Mouse (Mus musculus): ENCODE measurements at regions not wholly inside any gene's neighbourhood (a gene's known extent, or its start where the extent isn't known, plus 50 kb on each side); places are given as distances from the start of the nearest gene placed in this dataset.

DNA sequence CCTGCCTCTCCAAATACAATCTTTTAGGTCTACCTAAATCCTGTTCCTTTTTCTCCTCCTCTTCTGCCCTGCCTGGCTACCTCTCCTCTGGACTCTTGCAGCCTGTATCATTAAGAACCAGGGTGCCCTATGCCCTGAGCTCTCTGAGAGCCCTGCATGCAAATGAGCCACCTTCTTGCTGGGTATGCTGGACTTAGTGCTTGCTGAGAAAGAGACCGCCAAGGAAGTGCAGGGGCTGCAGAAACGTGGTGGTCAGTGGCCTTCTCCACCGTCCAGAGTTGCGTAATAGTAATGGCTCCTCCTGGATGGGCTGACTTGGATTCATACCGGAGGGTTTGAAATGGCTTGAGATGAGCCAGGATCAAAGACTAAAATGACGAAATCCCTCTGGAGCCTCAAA lies 86.9 kb upstream of the Dlx2 start:
- no peak overlapping the region for H3K4me3 ChIP-seq (ENCODE audit: low read length)
- ATAC-seq (ENCODE audit: low FRiP score, low TSS enrichment): no peak
- no peak overlapping the region for H3K4me2 ChIP-seq (replicated peaks; ENCODE audit: low read depth, low read length)
- peaks cover 16% of the 10 kb centered on the region for H3K4me1 ChIP-seq (ENCODE audit: insufficient read depth, low read length)
- no peaks in the 10 kb centered on the region for H3K27me3 ChIP-seq (ENCODE audit: insufficient read depth, low read length)
- WGBS: 85% methylated on average over 6 of the region's 6 CpGs
- no peak overlapping the region for H3K27ac ChIP-seq (ENCODE audit: low read length)
- H3K9me3 ChIP-seq (ENCODE audit: low read length): no peaks in the 10 kb centered on the region
- no peaks in the 10 kb centered on the region for H3K36me3 ChIP-seq (ENCODE audit: insufficient read depth, low read length)
- no peak overlapping the region for H3K9ac ChIP-seq (replicated peaks; ENCODE audit: low read length)

DNA sequence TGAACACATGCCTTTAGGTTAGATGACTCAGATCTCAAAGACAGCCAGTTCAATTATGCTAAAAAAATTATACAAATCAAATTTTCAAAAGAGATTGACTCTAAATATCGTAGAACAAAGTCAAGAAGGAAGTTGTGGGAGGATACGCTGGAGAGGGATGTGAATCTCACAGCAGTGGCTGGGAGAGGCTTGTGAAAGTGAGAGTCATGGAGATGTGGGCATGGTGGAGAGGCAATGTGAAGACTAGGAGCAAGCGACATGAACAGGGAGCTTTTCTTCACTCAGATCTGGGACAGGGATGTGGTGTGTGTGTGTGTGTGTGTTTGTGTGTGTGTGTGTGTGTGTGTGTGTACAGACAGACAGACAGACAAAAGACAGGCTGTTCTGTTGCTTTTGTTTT lies 87.9 kb upstream of the Dlx2 start:
- Histone ChIP-seq H3K9ac (replicated peaks; ENCODE audit: low read length) (no peak overlapping the region), H3K4me1 (ENCODE audit: insufficient read depth, low read length) (peaks cover 7% of the 10 kb centered on the region), H3K4me2 (replicated peaks; ENCODE audit: low read depth, low read length) (no peak overlapping the region), H3K4me3 (ENCODE audit: low read length) (no peak overlapping the region), H3K9me3 (ENCODE audit: low read length) (no peaks in the 10 kb centered on the region), H3K36me3 (ENCODE audit: insufficient read depth, low read length) (no peaks in the 10 kb centered on the region), H3K27ac (ENCODE audit: low read length) (no peak overlapping the region), H3K27me3 (ENCODE audit: insufficient read depth, low read length) (no peaks in the 10 kb centered on the region)
- 79% methylated on average over 3 of the region's 3 CpGs for WGBS
- no peak for ATAC-seq (ENCODE audit: low FRiP score, low TSS enrichment)

DNA sequence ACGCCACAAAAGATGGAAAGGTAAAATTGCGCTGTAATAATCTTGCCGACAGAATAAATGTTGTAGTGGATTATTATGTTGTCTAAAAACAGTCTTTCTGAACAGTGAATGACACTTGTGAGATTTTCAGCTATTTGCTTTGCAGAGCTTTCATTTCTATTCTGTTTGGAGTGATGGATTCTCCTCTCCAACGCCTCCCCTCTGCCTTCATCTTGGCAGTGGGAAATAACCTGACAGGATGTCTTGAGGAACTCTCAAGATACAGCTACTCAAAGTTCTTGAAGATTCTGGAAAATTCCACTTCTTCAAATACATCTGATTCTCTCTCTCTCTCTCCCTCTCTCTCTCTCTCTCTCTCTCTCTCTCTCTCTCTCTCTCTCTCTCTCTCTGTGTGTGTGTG lies 89.6 kb upstream of the Dlx2 start:
- H3K36me3 ChIP-seq (ENCODE audit: insufficient read depth, low read length): no peaks in the 10 kb centered on the region
- H3K9ac ChIP-seq (replicated peaks; ENCODE audit: low read length): no peak overlapping the region
- 90% methylated on average over 4 of the region's 4 CpGs for WGBS
- peaks cover 3% of the 10 kb centered on the region; the same call in 1 of the 2 replicates for H3K9me3 ChIP-seq (ENCODE audit: low read length)
- no peak for ATAC-seq (ENCODE audit: low FRiP score, low TSS enrichment)
- no peaks in the 10 kb centered on the region for H3K27me3 ChIP-seq (ENCODE audit: insufficient read depth, low read length)
- no peak overlapping the region for H3K27ac ChIP-seq (ENCODE audit: low read length)
- no peak overlapping the region for H3K4me2 ChIP-seq (replicated peaks; ENCODE audit: low read depth, low read length)
- H3K4me3 ChIP-seq (ENCODE audit: low read length): no peak overlapping the region
- no peaks in the 10 kb centered on the region for H3K4me1 ChIP-seq (ENCODE audit: insufficient read depth, low read length)

DNA sequence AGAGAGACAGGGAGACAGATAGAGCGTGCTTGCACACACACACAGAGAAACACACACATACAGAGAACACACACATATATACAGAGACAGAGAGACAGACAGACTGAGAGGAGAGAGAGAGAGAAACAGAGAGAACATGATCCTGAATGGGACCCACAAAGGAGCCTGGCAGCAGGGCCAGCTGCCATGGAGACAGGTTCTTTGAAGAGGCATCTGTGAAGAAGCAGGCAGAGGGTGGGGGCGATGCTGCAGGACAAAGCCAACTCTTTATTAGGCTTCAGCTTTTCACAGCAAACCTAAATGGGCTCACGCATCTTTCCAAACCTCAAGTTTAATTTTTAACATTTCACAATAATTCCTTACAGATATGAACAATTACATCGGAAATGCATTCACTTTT lies 90.0 kb upstream of the Dlx2 start:
- Histone ChIP-seq H3K4me3 (ENCODE audit: low read length) (no peak overlapping the region), H3K27me3 (ENCODE audit: insufficient read depth, low read length) (no peaks in the 10 kb centered on the region), H3K4me2 (replicated peaks; ENCODE audit: low read depth, low read length) (no peak overlapping the region), H3K36me3 (ENCODE audit: insufficient read depth, low read length) (no peaks in the 10 kb centered on the region), H3K27ac (ENCODE audit: low read length) (no peak overlapping the region), H3K4me1 (ENCODE audit: insufficient read depth, low read length) (no peaks in the 10 kb centered on the region), H3K9ac (replicated peaks; ENCODE audit: low read length) (no peak overlapping the region), H3K9me3 (ENCODE audit: low read length) (peaks cover 6% of the 10 kb centered on the region; the same call in 1 of the 2 replicates)
- WGBS: 84% methylated on average over 4 of the region's 4 CpGs
- no peak for ATAC-seq (ENCODE audit: low FRiP score, low TSS enrichment)

DNA sequence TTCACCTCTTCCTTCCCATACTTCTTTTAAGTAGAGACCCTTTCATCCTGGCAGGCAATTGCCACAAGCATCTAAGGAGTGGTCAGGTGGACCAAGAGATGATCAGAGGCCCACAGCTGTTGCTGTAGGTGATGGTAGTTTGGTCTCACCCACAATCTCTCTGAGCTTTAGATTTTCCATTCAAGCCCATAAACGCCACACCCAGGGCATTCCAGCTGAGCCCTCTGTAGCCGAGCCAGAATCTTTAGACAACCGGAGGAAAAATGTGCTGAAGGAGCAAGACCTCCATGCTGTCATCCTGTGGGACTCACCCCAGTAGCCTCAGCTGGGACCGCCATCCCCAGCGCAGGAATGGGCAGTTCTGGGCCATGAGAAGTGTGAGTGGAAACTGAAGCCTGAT lies 93.7 kb upstream of the Dlx2 start:
- Histone ChIP-seq H3K9ac (replicated peaks; ENCODE audit: low read length) (no peak overlapping the region), H3K9me3 (ENCODE audit: low read length) (peaks cover 6% of the 10 kb centered on the region; the same call in 1 of the 2 replicates), H3K4me3 (ENCODE audit: low read length) (no peak overlapping the region), H3K4me2 (replicated peaks; ENCODE audit: low read depth, low read length) (no peak overlapping the region), H3K4me1 (ENCODE audit: insufficient read depth, low read length) (no peaks in the 10 kb centered on the region), H3K27ac (ENCODE audit: low read length) (no peak overlapping the region), H3K27me3 (ENCODE audit: insufficient read depth, low read length) (no peaks in the 10 kb centered on the region), H3K36me3 (ENCODE audit: insufficient read depth, low read length) (no peaks in the 10 kb centered on the region)
- no peak for ATAC-seq (ENCODE audit: low FRiP score, low TSS enrichment)
- 86% methylated on average over 5 of the region's 5 CpGs for WGBS

DNA sequence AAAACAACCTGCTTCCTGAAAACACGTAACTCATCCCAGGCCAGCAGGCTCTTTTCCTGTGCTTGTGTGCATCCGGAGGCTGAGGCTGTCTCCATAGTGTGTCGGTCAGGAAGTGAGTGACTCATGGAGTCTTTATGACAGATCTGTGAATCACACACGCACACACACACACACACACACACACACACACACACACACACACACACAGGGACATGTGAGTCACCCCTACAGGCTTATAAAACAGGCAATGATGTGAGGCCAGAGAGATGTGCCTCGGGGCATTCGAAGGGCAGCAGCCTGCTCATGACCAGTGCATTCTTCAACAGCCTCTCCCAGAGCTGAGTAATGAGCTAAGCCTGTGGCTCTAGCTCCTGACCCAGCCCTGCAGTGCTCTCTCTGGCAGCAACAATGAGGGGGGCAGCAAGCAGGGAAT lies 97.5 kb upstream of the Dlx2 start:
- peak; percentile 90 for ATAC-seq (ENCODE audit: low FRiP score, low TSS enrichment)
- H3K36me3 ChIP-seq (ENCODE audit: insufficient read depth, low read length): no peaks in the 10 kb centered on the region

DNA sequence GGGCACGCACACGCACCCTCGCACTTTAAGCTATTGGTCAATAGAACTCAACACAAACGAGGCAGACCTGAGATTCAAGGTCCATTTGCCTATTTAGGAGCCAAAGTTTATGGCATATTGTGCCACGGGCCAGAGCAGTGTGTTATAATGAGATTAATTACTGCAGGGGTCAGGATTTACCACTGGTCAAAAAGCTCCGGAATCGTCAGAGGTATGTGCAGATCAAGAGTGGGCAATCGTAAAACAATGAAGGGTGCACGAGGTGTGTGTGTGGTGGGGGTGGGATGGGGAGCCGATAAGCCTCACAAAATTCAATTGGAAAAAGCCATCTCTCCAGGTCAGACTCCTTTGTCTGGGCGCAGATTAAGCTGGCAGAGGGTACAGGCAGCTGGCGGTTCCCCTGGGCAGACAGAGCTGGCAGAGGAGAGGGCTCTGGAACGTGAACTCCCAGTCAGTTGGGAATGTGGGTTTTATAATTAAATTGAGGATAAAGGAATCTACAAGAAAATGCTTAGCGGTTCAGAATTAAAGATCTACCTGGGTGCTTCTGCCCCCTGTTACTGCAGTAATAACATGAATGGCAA lies 97.4 kb upstream of the Itga6 start:
- no peak overlapping the region for H3K27ac ChIP-seq (ENCODE audit: low read length)
- H3K4me3 ChIP-seq (ENCODE audit: low read length): no peak overlapping the region
- no peak overlapping the region for H3K4me2 ChIP-seq (replicated peaks; ENCODE audit: low read depth, low read length)
- H3K9me3 ChIP-seq (ENCODE audit: low read length): no peaks in the 10 kb centered on the region
- no peak overlapping the region for H3K9ac ChIP-seq (replicated peaks; ENCODE audit: low read length)
- no peaks in the 10 kb centered on the region for H3K36me3 ChIP-seq (ENCODE audit: insufficient read depth, low read length)
- peaks cover 12% of the 10 kb centered on the region for H3K4me1 ChIP-seq (ENCODE audit: insufficient read depth, low read length)
- WGBS: 56% methylated on average over 14 of the region's 14 CpGs
- H3K27me3 ChIP-seq (ENCODE audit: insufficient read depth, low read length): no peaks in the 10 kb centered on the region
- no peak for ATAC-seq (ENCODE audit: low FRiP score, low TSS enrichment)

More for the DNA sequence above, 97.5 kb upstream of the Dlx2 start:
- Histone ChIP-seq H3K4me3 (ENCODE audit: low read length) (no peak overlapping the region), H3K9me3 (ENCODE audit: low read length) (peaks cover 6% of the 10 kb centered on the region; the same call in 1 of the 2 replicates), H3K27ac (ENCODE audit: low read length) (peak overlapping the region; percentile 59; the same call in 1 of the 2 replicates), H3K4me2 (replicated peaks; ENCODE audit: low read depth, low read length) (no peak overlapping the region), H3K4me1 (ENCODE audit: insufficient read depth, low read length) (no peaks in the 10 kb centered on the region), H3K27me3 (ENCODE audit: insufficient read depth, low read length) (no peaks in the 10 kb centered on the region), H3K9ac (replicated peaks; ENCODE audit: low read length) (no peak overlapping the region)
- 40% methylated on average over 6 of the region's 6 CpGs for WGBS

DNA sequence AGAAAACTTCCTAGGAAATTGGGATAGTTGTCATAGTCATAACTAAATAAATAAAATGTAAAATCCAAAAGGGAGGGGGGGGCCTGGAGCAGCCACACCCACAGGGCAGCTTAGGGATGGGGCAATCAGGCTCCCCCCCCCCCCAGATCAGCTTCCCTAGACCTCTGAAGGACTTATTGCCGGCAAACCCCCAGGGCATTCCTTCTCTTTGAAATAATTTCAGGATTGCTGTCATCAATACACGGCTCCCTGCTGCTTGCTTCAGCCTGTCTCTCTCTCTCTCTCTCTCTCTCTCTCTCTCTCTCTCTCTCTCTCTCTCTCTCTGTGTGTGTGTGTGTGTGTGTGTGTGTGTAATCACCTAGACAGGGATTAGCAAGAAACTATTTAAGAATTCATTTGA lies 93.8 kb upstream of the Itga6 start:
- peaks cover 28% of the 10 kb centered on the region for H3K4me1 ChIP-seq (ENCODE audit: insufficient read depth, low read length)
- no peak overlapping the region for H3K4me2 ChIP-seq (replicated peaks; ENCODE audit: low read depth, low read length)
- no peak overlapping the region for H3K4me3 ChIP-seq (ENCODE audit: low read length)
- H3K27me3 ChIP-seq (ENCODE audit: insufficient read depth, low read length): no peaks in the 10 kb centered on the region
- H3K36me3 ChIP-seq (ENCODE audit: insufficient read depth, low read length): no peaks in the 10 kb centered on the region
- H3K9me3 ChIP-seq (ENCODE audit: low read length): no peaks in the 10 kb centered on the region
- H3K9ac ChIP-seq (replicated peaks; ENCODE audit: low read length): no peak overlapping the region
- 33% methylated on average over 2 of the region's 2 CpGs for WGBS
- H3K27ac ChIP-seq (ENCODE audit: low read length): no peak overlapping the region
- no peak for ATAC-seq (ENCODE audit: low FRiP score, low TSS enrichment)

DNA sequence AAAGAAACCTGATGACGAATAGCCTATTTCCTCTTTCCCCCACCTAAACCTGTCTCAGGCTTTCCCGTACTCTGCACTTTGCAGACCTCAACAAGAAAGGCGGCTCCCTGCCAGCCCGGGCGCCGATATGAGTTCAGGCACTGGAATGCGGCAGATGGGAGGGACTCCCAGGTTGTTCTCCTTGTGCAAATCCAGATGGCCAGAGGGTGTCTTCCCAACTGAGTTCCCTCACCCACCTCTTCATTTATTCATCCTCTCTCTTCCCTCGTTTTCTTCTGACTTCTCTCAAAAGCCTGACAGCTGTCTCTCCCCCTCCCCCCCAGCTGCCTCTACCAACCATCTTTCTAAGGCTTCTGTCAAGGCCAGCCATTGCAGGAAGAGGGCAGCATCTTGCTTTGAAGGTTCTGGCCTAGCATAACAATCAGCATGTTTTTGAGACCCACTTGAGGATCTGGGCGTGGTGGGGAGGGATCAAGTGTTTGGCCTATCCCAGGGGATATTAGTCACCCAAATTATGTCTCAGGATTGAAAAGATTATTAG lies 93.1 kb upstream of the Itga6 start:
- H3K9me3 ChIP-seq (ENCODE audit: low read length): no peaks in the 10 kb centered on the region
- no peak for ATAC-seq (ENCODE audit: low FRiP score, low TSS enrichment)
- H3K27ac ChIP-seq (ENCODE audit: low read length): no peak overlapping the region
- H3K27me3 ChIP-seq (ENCODE audit: insufficient read depth, low read length): no peaks in the 10 kb centered on the region
- no peak overlapping the region for H3K4me3 ChIP-seq (ENCODE audit: low read length)
- 0 out of 2 replicates have a peak overlapping the region, but pooled peaks have one; percentile 19 for H3K9ac ChIP-seq (replicated peaks; ENCODE audit: low read length)
- H3K36me3 ChIP-seq (ENCODE audit: insufficient read depth, low read length): no peaks in the 10 kb centered on the region
- peak overlapping the region; percentile 18; the same call in 1 of the 2 replicates for H3K4me2 ChIP-seq (replicated peaks; ENCODE audit: low read depth, low read length)
- H3K4me1 ChIP-seq (ENCODE audit: insufficient read depth, low read length): peaks cover 29% of the 10 kb centered on the region
- WGBS: 16% methylated on average over 9 of the region's 9 CpGs

DNA sequence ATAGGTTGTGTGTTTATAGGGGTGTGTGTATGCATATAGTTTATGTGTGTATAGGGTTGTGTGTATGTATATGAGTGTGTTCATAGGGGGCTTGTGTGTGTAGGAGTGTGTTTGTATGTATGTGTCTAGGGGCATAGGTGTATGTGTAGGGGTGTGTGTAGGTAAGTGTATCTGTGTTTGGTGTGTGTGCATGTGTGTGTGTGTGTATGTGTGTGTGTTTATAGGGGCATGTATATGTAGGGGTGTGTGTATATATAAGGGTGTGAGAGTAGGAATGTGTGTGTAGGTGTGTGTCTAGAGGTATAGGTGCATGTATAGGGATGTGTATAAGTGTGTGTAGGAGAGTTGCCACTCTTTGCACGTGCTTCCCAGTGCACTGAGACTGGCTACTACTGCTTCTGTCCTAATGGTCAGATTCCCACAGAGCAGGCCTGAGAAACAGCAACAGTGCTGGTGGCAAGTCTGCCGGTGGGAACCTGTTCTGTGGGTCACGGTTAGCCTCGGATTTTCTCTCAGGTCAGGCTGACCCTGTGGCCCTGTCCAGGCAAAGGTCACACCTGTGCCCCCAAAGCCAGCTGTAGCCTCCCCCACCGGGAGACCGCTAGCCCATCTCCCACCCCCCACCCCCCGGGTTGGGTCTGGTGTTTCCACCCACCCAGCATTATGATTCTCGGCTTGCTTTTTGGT lies 90.5 kb upstream of the Itga6 start:
- Histone ChIP-seq H3K4me3 (ENCODE audit: low read length) (no peak overlapping the region), H3K4me2 (replicated peaks; ENCODE audit: low read depth, low read length) (peak overlapping the region; percentile 59; the same call in 1 of the 2 replicates), H3K9me3 (ENCODE audit: low read length) (no peaks in the 10 kb centered on the region), H3K9ac (replicated peaks; ENCODE audit: low read length) (no peak overlapping the region), H3K4me1 (ENCODE audit: insufficient read depth, low read length) (peaks cover 33% of the 10 kb centered on the region), H3K36me3 (ENCODE audit: insufficient read depth, low read length) (no peaks in the 10 kb centered on the region), H3K27me3 (ENCODE audit: insufficient read depth, low read length) (no peaks in the 10 kb centered on the region), H3K27ac (ENCODE audit: low read length) (no peak overlapping the region)
- WGBS: 26% methylated on average over 8 of the region's 8 CpGs
- peak; percentile 43 for ATAC-seq (ENCODE audit: low FRiP score, low TSS enrichment)

All from kidney, embryonic 16.5 days (tissue).